Mouse (Mus musculus) G1E (cell line): Measurements from ENCODE around the gene Sdhaf3. TPM values are rescaled to one million over a fixed set of nuclear protein-coding genes. Genes with fewer than 3 reads are reported as not detected.
"Not testable (repeated sequence)": the region's sequence is repeated elsewhere in the genome, so short reads cannot be mapped to it uniquely, and the experiment has no call there.

Experiments
- ATAC-seq: 2 replicates; pipeline ENCODE4 v1.8.0; 2016; ENCODE audit warnings: mild to moderate bottlenecking; ENCODE audit not compliant: insufficient number of reproducible peaks, poor library complexity, low FRiP score, severe bottlenecking; ENCODE audit errors: extremely low read depth
- DNase-seq: peaks from one replicate; pipeline ENCODE4 v3.0.0; 2012; ENCODE audit warnings: low spot score
- H3K27me3 ChIP-seq: 2 replicates; pipeline ENCODE4 v1.6.1; 2012; ENCODE audit warnings: mild to moderate bottlenecking, low read length, inconsistent platforms; ENCODE audit not compliant: insufficient read depth
- H3K36me3 ChIP-seq: replicated peaks from 2 replicates; pipeline ENCODE3; 2012; ENCODE audit warnings: mild to moderate bottlenecking, inconsistent platforms
- H3K4me1 ChIP-seq: 2 replicates; pipeline ENCODE4 v1.6.1; 2012; ENCODE audit warnings: low read depth, low read length, inconsistent platforms, mixed read lengths; ENCODE audit not compliant: insufficient read depth
- H3K4me3 ChIP-seq: 2 replicates; pipeline ENCODE4 v1.5.1; 2012; ENCODE audit warnings: low read depth, mild to moderate bottlenecking, inconsistent platforms, low read length, moderate library complexity, mixed read lengths
- H3K9me3 ChIP-seq: replicated peaks from 2 replicates; pipeline ENCODE4 v1.6.1; 2012; ENCODE audit warnings: inconsistent platforms
- CTCF ChIP-seq: IDR thresholded peaks from 2 replicates; pipeline ENCODE4 v1.5.1; 2012; ENCODE audit warnings: low read depth, low read length, inconsistent platforms, mixed read lengths
- GATA1 ChIP-seq: IDR thresholded peaks from 2 replicates; pipeline ENCODE4 v1.6.1; 2012; ENCODE audit warnings: borderline replicate concordance, low read length, inconsistent platforms, mixed read lengths
- GATA2 ChIP-seq: IDR thresholded peaks from 2 replicates; pipeline ENCODE4 v1.6.1; 2012; ENCODE audit warnings: low read depth, low read length, inconsistent platforms, borderline replicate concordance
- POLR2AphosphoS5 ChIP-seq: IDR thresholded peaks from 2 replicates; pipeline ENCODE4 v1.6.1; 2012; ENCODE audit warnings: low read depth, low read length, inconsistent platforms; ENCODE audit not compliant: insufficient replicate concordance
- TAL1 ChIP-seq: conservative IDR thresholded peaks from 2 replicates; pipeline ENCODE4 v1.6.1; 2012; ENCODE audit warnings: low read depth, low read length, inconsistent platforms, mixed read lengths
- polyA plus RNA-seq: library from polyadenylated mRNA; stranded (reverse); fragments of >175 nt; gene quantifications from 2 replicates; pipeline ENCODE4 v1.2.3, GENCODE M21; 2012
- total RNA-seq, 2 experiments: library from RNA; stranded (forward) in 1 of 2; stranded (reverse) in 1 of 2; fragments of 200-1000 nt in 1 of 2; fragments of >200 nt in 1 of 2; fragmentation: Nextera tagmentation in 1 of 2; gene quantifications; 2 replicates each; pipeline ENCODE4 v1.2.3; 2014 to 2017

Gene Sdhaf3
- total and polyA plus RNA-seq, 3 experiments, result 1.4 to 7.1 (median 5.0) TPM

- no peaks in the 10 kb centered on the region for H3K4me1 ChIP-seq
- TF ChIP-seq GATA1 (no peak), TAL1 (no peak), CTCF (no peak), GATA2 (no peak)
- peaks cover 3% of the 10 kb centered on the region; the same call in 1 of the 2 replicates for H3K27me3 ChIP-seq
- DNase-seq (no peak), ATAC-seq (no peak)
- H3K36me3 ChIP-seq, result no peaks in the 10 kb centered on the region
- H3K4me3 ChIP-seq, result no peak overlapping the region
- no peaks in the 10 kb centered on the region for H3K9me3 ChIP-seq
Measured at GRCm38 (mm10) chr6:6925264-6925663, 30.5 kb upstream of the Sdhaf3 start.

GRCm38 (mm10) chr6:6930831-6931230, 25.0 kb upstream of the Sdhaf3 start:
- TF ChIP-seq GATA2 (no peak), CTCF (no peak), GATA1 (no peak), POLR2AphosphoS5 (no peak), TAL1 (no peak)
- peaks cover 3% of the 10 kb centered on the region; the same call in 1 of the 2 replicates for H3K27me3 ChIP-seq
- H3K4me3 ChIP-seq, result no peak overlapping the region
- ATAC-seq, result no peak
- no peaks in the 10 kb centered on the region for H3K36me3 ChIP-seq
- no peaks in the 10 kb centered on the region for H3K4me1 ChIP-seq
- DNase-seq, result no peak
- no peaks in the 10 kb centered on the region for H3K9me3 ChIP-seq

GRCm38 (mm10) chr6:6931507-6931906, 24.3 kb upstream of the Sdhaf3 start:
- DNase-seq (no peak), ATAC-seq (no peak)
- H3K4me3 ChIP-seq, result no peak overlapping the region
- no peaks in the 10 kb centered on the region for H3K4me1 ChIP-seq
- TF ChIP-seq TAL1, result no peak
- H3K36me3 ChIP-seq, result no peaks in the 10 kb centered on the region
- H3K27me3 ChIP-seq, result peaks cover 3% of the 10 kb centered on the region; the same call in 1 of the 2 replicates
- no peaks in the 10 kb centered on the region for H3K9me3 ChIP-seq

- TF ChIP-seq POLR2AphosphoS5, result no peak
- no peak for TF ChIP-seq GATA1
- TF ChIP-seq TAL1, result no peak
- ATAC-seq, result no peak
- Histone ChIP-seq H3K4me1 (no peaks in the 10 kb centered on the region), H3K27me3 (0 out of 2 replicates have a peak, but pooled peaks cover 3% of the 10 kb centered on the region), H3K4me3 (no peak overlapping the region), H3K9me3 (no peaks in the 10 kb centered on the region), H3K36me3 (no peaks in the 10 kb centered on the region)
- no peak for DNase-seq
Measured at GRCm38 (mm10) chr6:6940845-6941244, 15.0 kb upstream of the Sdhaf3 start.

GRCm38 (mm10) chr6:6942813-6943212, 13.0 kb upstream of the Sdhaf3 start:
- Histone ChIP-seq H3K9me3 (no peaks in the 10 kb centered on the region), H3K27me3 (0 out of 2 replicates have a peak, but pooled peaks cover 3% of the 10 kb centered on the region), H3K4me1 (no peaks in the 10 kb centered on the region), H3K4me3 (no peak overlapping the region), H3K36me3 (no peaks in the 10 kb centered on the region)
- no peak for TF ChIP-seq GATA1
- no peak for TF ChIP-seq CTCF
- no peak for TF ChIP-seq POLR2AphosphoS5
- no peak for TF ChIP-seq GATA2
- no peak for ATAC-seq
- no peak for DNase-seq

- no peak for DNase-seq
- H3K27me3 ChIP-seq, result peaks cover 4% of the 10 kb centered on the region; the same call in 1 of the 2 replicates
- no peak for ATAC-seq
- H3K36me3 ChIP-seq, result no peaks in the 10 kb centered on the region
- H3K4me1 ChIP-seq, result no peaks in the 10 kb centered on the region
- TF ChIP-seq GATA2 (no peak), GATA1 (no peak), CTCF (no peak), TAL1 (no peak), POLR2AphosphoS5 (no peak)
- no peak overlapping the region for H3K4me3 ChIP-seq
- no peaks in the 10 kb centered on the region for H3K9me3 ChIP-seq
Measured at GRCm38 (mm10) chr6:6947650-6948049, 8.2 kb upstream of the Sdhaf3 start.

GRCm38 (mm10) chr6:6955395-6955763, 425 bp upstream of the Sdhaf3 start:
- ATAC-seq, result no peak
- peak overlapping the region; percentile 80 for H3K4me3 ChIP-seq
- H3K36me3 ChIP-seq, result peaks cover 3% of the 10 kb centered on the region
- peaks cover 5% of the 10 kb centered on the region for H3K4me1 ChIP-seq
- no peaks in the 10 kb centered on the region for H3K9me3 ChIP-seq
- TF ChIP-seq GATA2, result no peak
- no peak for TF ChIP-seq TAL1
- TF ChIP-seq CTCF, result no peak
- TF ChIP-seq GATA1, result no peak
- TF ChIP-seq POLR2AphosphoS5, result no peak
- peaks cover 4% of the 10 kb centered on the region; the same call in 1 of the 2 replicates for H3K27me3 ChIP-seq
- no peak for DNase-seq

- not testable (repeated sequence) for H3K27me3 ChIP-seq, H3K4me1 ChIP-seq, H3K9me3 ChIP-seq, H3K4me3 ChIP-seq, H3K36me3 ChIP-seq, ATAC-seq, DNase-seq
Measured at GRCm38 (mm10) chr6:6959234-6959633, 3.4 kb downstream of the Sdhaf3 start.
